Mouse (Mus musculus) bone marrow macrophage, adult 2 months (primary cell): ENCODE data around the gene Zc3h4.

Experiments
- CTCF ChIP-seq: IDR thresholded peaks from 2 replicates; pipeline ENCODE4 v1.5.1; 2012; ENCODE audit warnings: low read depth, mild to moderate bottlenecking, low read length, moderate library complexity
- POLR2A ChIP-seq: IDR thresholded peaks from 2 replicates; pipeline ENCODE4 v1.6.1; 2012; ENCODE audit warnings: mild to moderate bottlenecking, low read depth, low read length, borderline replicate concordance

DNA sequence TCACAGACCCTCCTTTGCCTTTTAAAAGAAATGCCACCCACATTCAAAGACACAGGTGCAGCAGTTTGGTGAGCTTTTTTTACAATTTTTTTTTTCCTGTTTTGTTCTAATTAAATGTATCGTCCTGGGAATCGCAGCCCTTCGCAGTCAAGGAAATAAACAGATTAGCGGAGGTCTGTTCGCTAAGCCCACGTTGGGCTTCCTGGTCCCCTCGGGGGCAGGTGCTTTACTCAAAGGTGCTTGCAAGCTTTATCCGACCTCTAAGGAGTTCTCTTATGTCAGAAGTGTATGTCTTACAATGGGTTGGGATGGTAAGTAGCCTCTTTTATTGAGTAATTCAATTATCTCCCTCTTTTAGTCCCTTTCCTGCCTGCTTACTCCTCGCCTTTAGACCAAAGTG lies 1.7 kb downstream of the Zc3h4 start:
- TF ChIP-seq CTCF (no peak), POLR2A (no peak)
